Mouse (Mus musculus) intestine, embryonic 14.5 days (tissue): ENCODE results near the gene Plpp2. TPM values are rescaled to one million over a fixed set of nuclear protein-coding genes. Genes with fewer than 3 reads are reported as not detected.

Experiments
- ATAC-seq: fragments of 200-750 bp; cut with Nextera tagmentation; replicated peaks from 2 replicates; pipeline ENCODE4 v1.8.0; 2017; ENCODE audit warnings: low read depth, moderate number of reproducible peaks, moderate TSS enrichment, moderate library complexity; ENCODE audit not compliant: low FRiP score, low TSS enrichment
- DNase-seq: peaks from one replicate; pipeline ENCODE4 v3.0.0-alpha.2; 2018; ENCODE audit warnings: low spot score
- H3K27ac ChIP-seq: fragments of 300-500 bp; sonication (generic); 2 replicates; pipeline ENCODE4 v1.5.1; 2014; ENCODE audit warnings: low read depth, mild to moderate bottlenecking, control low read depth
- H3K27me3 ChIP-seq: fragments of 300-500 bp; sonication (generic); replicated peaks from 2 replicates; pipeline ENCODE4 v1.6.1; 2014; ENCODE audit warnings: low read length, control low read depth; ENCODE audit not compliant: control insufficient read depth, insufficient read depth
- H3K36me3 ChIP-seq: fragments of 300-500 bp; sonication (generic); 2 replicates; pipeline ENCODE4 v1.6.1; 2014; ENCODE audit warnings: low read length, control low read depth; ENCODE audit not compliant: control insufficient read depth, insufficient read depth
- H3K4me1 ChIP-seq: fragments of 300-500 bp; sonication (generic); replicated peaks from 2 replicates; pipeline ENCODE4 v1.6.1; 2014; ENCODE audit warnings: low read length, control low read depth, mixed read lengths; ENCODE audit not compliant: control insufficient read depth, insufficient read depth
- H3K4me2 ChIP-seq: fragments of 300-500 bp; sonication (generic); 2 replicates; pipeline ENCODE4 v1.6.1; 2014; ENCODE audit warnings: low read length
- H3K4me3 ChIP-seq: fragments of 300-500 bp; sonication (generic); 2 replicates; pipeline ENCODE4 v1.5.1; 2014; ENCODE audit warnings: low read depth, low read length, control low read depth, mixed read lengths
- H3K9ac ChIP-seq: fragments of 300-500 bp; sonication (generic); 2 replicates; pipeline ENCODE4 v1.6.1; 2014; ENCODE audit warnings: mild to moderate bottlenecking, low read length
- H3K9me3 ChIP-seq: fragments of 300-500 bp; sonication (generic); 2 replicates; pipeline ENCODE4 v1.6.1; 2016; ENCODE audit warnings: low read length, control low read depth; ENCODE audit not compliant: control insufficient read depth
- WGBS: fragments of 180-500 bp; shearing (Covaris S2); extraction: QIAGEN DNeasy Blood & Tissue Kit; methylation state at CpG from one replicate; pipeline ENCODE4 v1.1.7; 2014; 5-methylcytosine and 5-hydroxymethylcytosine counted together
- polyA plus RNA-seq: library from polyadenylated mRNA; unstranded; fragments of >200 nt; fragmentation: Nextera tagmentation; extraction: Ambion mirVana; gene quantifications from 2 replicates; pipeline ENCODE4 v1.2.1, GENCODE M21; 2014

Gene Plpp2
- polyA plus RNA-seq, 1 experiment from 2014 or later, result 92.2 TPM

DNA sequence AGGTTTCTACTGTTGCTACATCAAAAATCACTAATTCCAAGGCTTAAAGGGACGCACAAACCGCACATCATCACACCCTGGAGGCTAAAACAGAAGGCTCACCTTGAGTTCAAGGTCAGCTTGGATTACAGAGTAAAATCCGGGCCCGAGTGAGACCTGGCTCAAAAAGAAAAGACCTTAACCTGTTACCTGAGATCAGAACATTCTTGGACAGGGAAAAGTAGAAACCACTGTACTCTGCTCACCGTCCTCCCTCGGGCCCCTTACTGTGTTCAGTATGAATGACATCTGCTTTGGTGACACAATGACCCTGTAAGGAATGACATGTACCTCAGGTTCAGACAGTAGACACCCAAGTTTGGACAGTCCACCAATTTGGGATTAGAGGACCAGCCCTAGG, 41.2 kb upstream of the Plpp2 start:
- peak; percentile 41 for DNase-seq
- H3K36me3 ChIP-seq, result no peaks in the 10 kb centered on the region
- no peaks in the 10 kb centered on the region for H3K9me3 ChIP-seq
- H3K4me3 ChIP-seq, result no peak overlapping the region
- no peak overlapping the region for H3K4me2 ChIP-seq
- H3K4me1 ChIP-seq, result no peaks in the 10 kb centered on the region
- ATAC-seq, result no peak
- H3K27me3 ChIP-seq, result no peaks in the 10 kb centered on the region; the same call in 1 of the 2 replicates
- no peak overlapping the region for H3K9ac ChIP-seq
- 87% methylated on average over 6 of the region's 6 CpGs for WGBS
- H3K27ac ChIP-seq, result no peak overlapping the region

DNA sequence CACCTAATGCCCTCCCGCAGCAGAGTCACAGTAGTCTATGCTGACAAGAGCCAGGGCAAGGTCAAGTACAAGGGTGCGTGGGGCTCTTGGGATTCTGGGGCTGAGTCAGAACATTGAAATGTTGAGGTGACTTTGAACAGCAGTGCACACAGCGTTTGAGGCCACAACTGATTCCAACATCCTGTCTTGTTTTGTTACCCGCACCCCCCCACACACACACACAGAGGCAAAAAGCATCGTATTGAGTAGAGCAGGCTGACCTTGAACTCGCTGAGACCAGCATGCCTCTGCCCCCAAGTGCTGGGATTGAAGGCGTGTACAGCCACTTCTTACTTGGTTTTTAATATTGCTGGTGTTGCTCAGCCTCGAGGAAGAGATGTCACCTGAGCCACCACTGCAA, 40.8 kb upstream of the Plpp2 start:
- no peak overlapping the region for H3K9ac ChIP-seq
- DNase-seq (peak; percentile 31), ATAC-seq (no peak)
- no peaks in the 10 kb centered on the region for H3K27me3 ChIP-seq
- WGBS, result 76% methylated on average over 8 of the region's 8 CpGs
- H3K4me3 ChIP-seq, result no peak overlapping the region
- no peak overlapping the region for H3K27ac ChIP-seq
- H3K9me3 ChIP-seq, result no peaks in the 10 kb centered on the region
- no peaks in the 10 kb centered on the region for H3K36me3 ChIP-seq
- no peak overlapping the region for H3K4me2 ChIP-seq
- no peaks in the 10 kb centered on the region for H3K4me1 ChIP-seq

DNA sequence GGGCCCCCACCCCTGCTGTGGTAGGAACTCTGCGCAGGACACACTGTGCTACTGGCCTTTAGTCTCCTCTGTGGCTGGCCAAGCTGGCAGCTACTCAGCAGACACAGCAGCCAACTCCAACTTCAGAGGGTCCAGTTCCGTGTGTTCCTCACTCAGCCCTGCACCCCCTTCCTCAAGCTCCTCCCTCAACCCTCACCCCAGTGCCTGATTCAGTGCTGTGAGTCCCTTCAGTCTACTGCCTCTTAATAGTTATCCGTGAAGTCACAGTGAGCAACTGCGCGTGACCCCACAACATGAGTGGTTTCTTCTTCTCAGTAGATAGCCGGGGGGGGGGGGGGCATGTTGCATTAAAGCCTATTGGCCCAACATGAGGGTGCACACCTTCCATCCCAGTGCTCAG, 40.0 kb upstream of the Plpp2 start:
- Histone ChIP-seq H3K9me3 (no peaks in the 10 kb centered on the region), H3K27ac (no peak overlapping the region), H3K27me3 (no peaks in the 10 kb centered on the region), H3K4me2 (no peak overlapping the region), H3K4me3 (no peak overlapping the region), H3K36me3 (no peaks in the 10 kb centered on the region), H3K4me1 (no peaks in the 10 kb centered on the region), H3K9ac (no peak overlapping the region)
- no peak for DNase-seq
- 88% methylated on average over 6 of the region's 6 CpGs for WGBS
- ATAC-seq, result no peak

DNA sequence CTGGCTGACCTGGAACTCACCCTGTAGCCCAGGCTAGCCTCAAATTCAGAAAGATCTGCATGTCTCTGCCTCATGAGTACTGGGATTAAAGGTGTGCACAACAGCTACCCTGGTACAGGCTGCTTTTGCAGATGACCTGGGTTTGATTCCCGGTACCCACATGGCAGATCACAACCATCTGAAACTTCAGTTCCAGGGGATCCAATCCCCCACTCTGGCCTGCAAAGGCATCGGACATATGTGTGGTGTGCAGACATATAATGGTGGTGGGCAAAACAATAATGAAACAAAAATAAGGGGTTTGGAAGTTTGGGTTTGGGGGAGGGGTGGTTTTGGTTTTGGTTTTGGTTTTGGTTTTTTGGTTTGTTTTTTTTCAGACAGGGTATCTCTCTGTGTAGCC, 37.7 kb upstream of the Plpp2 start:
- DNase-seq, result peak; percentile 28
- no peaks in the 10 kb centered on the region for H3K4me1 ChIP-seq
- H3K4me3 ChIP-seq, result no peak overlapping the region
- no peaks in the 10 kb centered on the region for H3K27me3 ChIP-seq
- H3K36me3 ChIP-seq, result no peaks in the 10 kb centered on the region
- 92% methylated on average over 2 of the region's 2 CpGs for WGBS
- H3K4me2 ChIP-seq, result no peak overlapping the region
- no peaks in the 10 kb centered on the region for H3K9me3 ChIP-seq
- no peak for ATAC-seq
- H3K9ac ChIP-seq, result no peak overlapping the region
- no peak overlapping the region for H3K27ac ChIP-seq

DNA sequence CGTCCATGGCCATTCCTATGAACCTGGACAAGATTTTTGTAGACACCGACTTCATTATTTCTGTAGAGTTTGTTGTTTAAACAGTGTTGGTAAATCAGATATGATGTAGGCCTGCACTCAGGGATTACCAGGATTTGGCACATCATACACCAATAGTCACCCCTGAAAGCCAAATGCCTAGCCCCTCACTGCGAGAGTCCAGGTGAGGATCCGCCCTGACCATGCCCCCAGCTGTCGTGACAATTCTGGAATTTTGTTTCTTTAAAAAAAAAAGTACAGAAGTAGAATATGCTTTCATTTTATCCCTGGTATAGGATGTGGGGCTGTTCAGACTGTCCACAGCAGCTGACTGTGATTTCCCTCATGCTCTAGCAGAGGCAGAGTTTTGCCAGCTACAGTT, 36.3 kb upstream of the Plpp2 start:
- 91% methylated on average over 5 of the region's 5 CpGs for WGBS
- ATAC-seq (no peak), DNase-seq (no peak)
- no peak overlapping the region for H3K9ac ChIP-seq
- no peaks in the 10 kb centered on the region for H3K27me3 ChIP-seq
- no peaks in the 10 kb centered on the region for H3K4me1 ChIP-seq
- H3K36me3 ChIP-seq, result no peaks in the 10 kb centered on the region
- no peak overlapping the region for H3K4me3 ChIP-seq
- no peak overlapping the region for H3K27ac ChIP-seq
- H3K4me2 ChIP-seq, result no peak overlapping the region
- no peaks in the 10 kb centered on the region for H3K9me3 ChIP-seq

DNA sequence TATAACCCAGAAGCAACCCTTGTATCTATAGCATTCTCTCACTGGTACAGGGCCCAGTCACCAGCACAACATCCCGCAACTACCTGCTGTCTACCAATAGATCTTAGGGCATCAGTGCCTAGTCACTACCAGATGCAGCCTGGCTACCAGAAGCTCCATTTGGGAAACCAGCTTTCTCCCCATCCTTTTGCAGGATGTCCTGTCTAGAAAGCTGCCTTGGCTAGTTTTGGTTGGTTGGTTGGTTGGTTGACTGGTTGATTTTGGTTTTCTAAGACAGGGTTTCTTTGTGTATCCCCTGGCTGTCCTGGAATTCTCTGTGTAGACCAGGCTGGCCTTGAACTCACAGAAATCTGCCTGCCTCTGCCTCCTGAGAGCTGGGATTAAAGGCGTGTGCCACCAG, 26.1 kb upstream of the Plpp2 start:
- no peak overlapping the region for H3K27ac ChIP-seq
- H3K4me2 ChIP-seq, result no peak overlapping the region
- H3K27me3 ChIP-seq, result no peaks in the 10 kb centered on the region
- ATAC-seq, result no peak
- H3K36me3 ChIP-seq, result no peaks in the 10 kb centered on the region
- H3K9ac ChIP-seq, result no peak overlapping the region
- no peak for DNase-seq
- H3K9me3 ChIP-seq, result 0 out of 2 replicates have a peak, but pooled peaks cover 3% of the 10 kb centered on the region
- H3K4me3 ChIP-seq, result no peak overlapping the region
- H3K4me1 ChIP-seq, result no peaks in the 10 kb centered on the region
- 88% methylated on average over 2 of the region's 2 CpGs for WGBS

DNA sequence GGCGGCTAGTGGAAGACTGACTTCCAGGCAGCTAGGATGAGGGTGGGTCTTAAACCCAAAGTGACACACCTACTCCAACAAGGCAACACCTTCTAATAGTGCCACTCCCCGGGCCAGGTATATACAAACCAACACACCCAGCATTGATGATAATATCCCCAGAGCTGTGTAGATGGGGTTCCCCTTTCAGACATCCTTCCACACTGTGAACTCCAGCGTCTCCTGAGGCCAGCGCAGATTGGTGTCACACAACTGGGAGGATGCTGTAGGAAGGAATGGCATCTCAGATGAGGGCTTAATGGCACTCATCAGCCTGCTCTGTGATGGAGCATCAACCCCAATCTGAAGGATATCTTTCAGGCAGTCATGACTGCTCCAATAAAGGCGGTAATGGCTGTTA, 23.9 kb upstream of the Plpp2 start:
- H3K4me1 ChIP-seq, result peaks cover 18% of the 10 kb centered on the region
- H3K36me3 ChIP-seq, result no peaks in the 10 kb centered on the region
- ATAC-seq (no peak), DNase-seq (no peak)
- H3K4me3 ChIP-seq, result no peak overlapping the region
- H3K9ac ChIP-seq, result no peak overlapping the region
- no peak overlapping the region for H3K27ac ChIP-seq
- WGBS, result 96% methylated on average over 5 of the region's 5 CpGs
- no peaks in the 10 kb centered on the region for H3K27me3 ChIP-seq
- no peaks in the 10 kb centered on the region for H3K9me3 ChIP-seq
- no peak overlapping the region for H3K4me2 ChIP-seq

DNA sequence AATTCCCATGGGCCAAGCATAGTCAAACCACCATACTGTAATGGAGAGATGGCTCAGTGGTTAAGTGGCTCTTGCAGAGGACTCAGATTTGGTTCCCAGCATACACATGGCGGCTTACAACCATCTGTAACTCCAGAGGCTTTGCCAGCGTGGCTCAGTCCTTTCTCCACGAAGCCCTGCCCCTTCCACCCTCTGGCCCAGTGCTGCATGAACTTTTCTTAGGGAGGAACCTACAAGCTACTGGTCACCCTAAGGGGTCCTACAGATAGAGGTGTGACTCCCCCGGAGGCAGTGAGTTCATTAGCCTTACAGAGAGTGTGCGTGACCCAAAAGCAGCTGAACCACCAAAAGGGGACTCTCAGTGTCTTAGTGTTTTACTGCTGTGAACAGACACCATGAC, 23.4 kb upstream of the Plpp2 start:
- ATAC-seq, result no peak
- H3K9me3 ChIP-seq, result no peaks in the 10 kb centered on the region
- H3K27me3 ChIP-seq, result no peaks in the 10 kb centered on the region
- no peak for DNase-seq
- no peak overlapping the region for H3K9ac ChIP-seq
- H3K27ac ChIP-seq, result no peak overlapping the region
- no peak overlapping the region for H3K4me3 ChIP-seq
- WGBS, result 87% methylated on average over 5 of the region's 5 CpGs
- H3K4me1 ChIP-seq, result peaks cover 20% of the 10 kb centered on the region
- H3K4me2 ChIP-seq, result no peak overlapping the region
- no peaks in the 10 kb centered on the region for H3K36me3 ChIP-seq

DNA sequence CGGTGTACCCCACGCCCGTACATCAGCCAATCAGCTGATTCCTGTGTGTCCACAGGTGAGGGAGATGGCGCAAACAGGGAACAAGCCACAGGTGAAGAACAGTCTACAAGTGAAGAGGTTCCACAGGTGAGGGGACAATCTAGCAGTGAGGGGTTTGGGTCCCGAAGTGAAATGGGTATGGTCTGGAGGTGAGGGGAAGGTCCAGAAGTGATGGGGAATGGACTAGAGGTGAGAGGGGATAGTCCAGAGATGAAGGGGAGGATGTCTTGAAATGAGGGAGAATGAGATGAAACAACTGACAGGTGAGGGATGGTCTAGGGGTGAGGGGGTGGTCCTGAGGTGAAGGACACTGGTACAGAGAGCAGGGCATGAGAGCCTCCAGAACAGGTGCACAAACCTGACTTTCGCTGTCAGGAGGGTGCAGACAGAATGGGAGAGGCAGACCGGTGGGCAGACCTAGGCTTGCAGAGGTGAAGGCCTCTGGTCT, 21.7 kb upstream of the Plpp2 start:
- WGBS, result 25% methylated on average over 7 of the region's 7 CpGs
- H3K27me3 ChIP-seq, result no peaks in the 10 kb centered on the region
- peak overlapping the region; percentile 96 for H3K4me3 ChIP-seq
- peak overlapping the region; percentile 83 for H3K4me2 ChIP-seq
- peaks cover 20% of the 10 kb centered on the region for H3K4me1 ChIP-seq
- H3K9ac ChIP-seq, result peak overlapping the region; percentile 95
- ATAC-seq (no peak; the same call in 1 of the 2 replicates), DNase-seq (no peak)
- 0 out of 2 replicates have a peak overlapping the region, but pooled peaks have one; percentile 33 for H3K27ac ChIP-seq
- H3K36me3 ChIP-seq, result peaks cover 2% of the 10 kb centered on the region; the same call in 1 of the 2 replicates
- no peaks in the 10 kb centered on the region for H3K9me3 ChIP-seq
